Mouse (Mus musculus): Measurements from ENCODE around the gene Cmah. TPM values are rescaled to one million over a fixed set of nuclear protein-coding genes. Genes with fewer than 3 reads are reported as not detected.

Gene Cmah
- polyA plus RNA-seq, 1 experiment from 2014 or later, result 0.22 TPM

DNA sequence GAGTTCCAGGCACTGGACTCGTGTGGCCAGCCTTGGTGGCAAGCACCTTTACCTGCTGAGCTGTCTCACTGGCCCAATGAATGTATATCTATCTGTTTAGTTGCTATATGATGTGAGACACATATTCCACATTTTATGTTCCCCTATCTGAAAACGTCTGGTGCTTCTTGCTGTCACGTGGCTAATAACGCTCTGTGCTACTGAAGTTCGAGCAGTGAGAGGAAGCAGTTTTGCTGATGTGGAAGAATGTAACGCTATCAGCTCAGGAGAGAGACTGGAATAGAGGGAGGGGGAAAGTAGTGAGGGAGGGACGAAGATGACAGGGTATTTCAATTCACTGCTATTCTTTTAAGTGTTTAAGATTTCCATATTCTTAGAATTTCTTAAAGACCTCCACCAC, 136.6 kb downstream of the Cmah start:
- H3K4me2 ChIP-seq, result no peak overlapping the region
- 79% methylated on average over 7 of the region's 7 CpGs for WGBS
- H3K36me3 ChIP-seq, result no peaks in the 10 kb centered on the region
- no peak overlapping the region for H3K9ac ChIP-seq (replicated peaks)
- H3K27ac ChIP-seq (replicated peaks), result no peak overlapping the region
- no peaks in the 10 kb centered on the region for H3K4me1 ChIP-seq
- ATAC-seq (ENCODE audit: low FRiP score), result no peak
- H3K27me3 ChIP-seq (replicated peaks), result no peaks in the 10 kb centered on the region
- no peaks in the 10 kb centered on the region for H3K9me3 ChIP-seq (replicated peaks)
- no peak overlapping the region for H3K4me3 ChIP-seq (replicated peaks)

DNA sequence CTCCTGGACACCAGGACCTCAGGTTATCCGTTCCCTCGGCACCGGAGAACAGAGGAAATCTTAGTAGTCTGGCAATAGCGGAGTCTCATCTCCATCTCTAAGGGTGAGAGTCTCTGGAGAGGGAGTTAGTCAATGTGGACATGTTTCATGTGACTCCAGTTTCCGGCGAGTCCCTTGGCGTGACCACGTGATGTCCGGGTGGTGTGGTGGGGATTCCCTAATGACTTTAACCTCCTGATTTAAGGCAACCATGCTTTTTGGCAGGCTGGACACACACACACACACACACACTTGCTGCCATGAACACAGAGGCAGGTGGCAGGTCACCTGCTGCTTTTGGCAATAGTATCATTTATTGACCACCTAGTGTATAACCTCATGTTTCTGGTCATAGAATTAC, 138.8 kb downstream of the Cmah start:
- no peaks in the 10 kb centered on the region for H3K36me3 ChIP-seq
- no peak overlapping the region for H3K27ac ChIP-seq (replicated peaks)
- no peaks in the 10 kb centered on the region for H3K4me1 ChIP-seq
- no peak overlapping the region for H3K4me3 ChIP-seq (replicated peaks)
- ATAC-seq (ENCODE audit: low FRiP score), result no peak
- H3K9me3 ChIP-seq (replicated peaks), result no peaks in the 10 kb centered on the region
- 95% methylated on average over 9 of the region's 9 CpGs for WGBS
- no peaks in the 10 kb centered on the region for H3K27me3 ChIP-seq (replicated peaks)
- no peak overlapping the region for H3K4me2 ChIP-seq
- no peak overlapping the region for H3K9ac ChIP-seq (replicated peaks)

DNA sequence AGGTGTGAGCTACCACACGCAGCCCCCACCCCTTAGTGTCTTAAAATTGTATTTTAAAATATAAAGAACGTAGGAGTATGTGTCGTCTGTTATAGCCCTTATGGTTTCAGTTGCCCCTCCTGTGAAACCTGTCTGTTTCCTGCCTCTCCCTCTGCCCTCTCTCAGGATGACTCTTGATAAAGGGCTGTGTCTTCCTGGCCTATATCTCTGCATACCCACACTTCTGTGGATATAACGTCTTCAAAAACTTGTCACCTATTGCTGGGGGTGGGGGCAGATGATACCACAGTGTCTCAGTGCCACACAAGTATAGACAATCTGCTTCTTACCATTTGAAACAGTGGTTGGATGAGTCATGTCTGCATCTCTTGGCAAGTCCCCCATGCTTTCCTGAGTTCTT, 140.6 kb downstream of the Cmah start:
- WGBS, result 90% methylated on average over 4 of the region's 4 CpGs
- no peak overlapping the region for H3K9ac ChIP-seq (replicated peaks)

DNA sequence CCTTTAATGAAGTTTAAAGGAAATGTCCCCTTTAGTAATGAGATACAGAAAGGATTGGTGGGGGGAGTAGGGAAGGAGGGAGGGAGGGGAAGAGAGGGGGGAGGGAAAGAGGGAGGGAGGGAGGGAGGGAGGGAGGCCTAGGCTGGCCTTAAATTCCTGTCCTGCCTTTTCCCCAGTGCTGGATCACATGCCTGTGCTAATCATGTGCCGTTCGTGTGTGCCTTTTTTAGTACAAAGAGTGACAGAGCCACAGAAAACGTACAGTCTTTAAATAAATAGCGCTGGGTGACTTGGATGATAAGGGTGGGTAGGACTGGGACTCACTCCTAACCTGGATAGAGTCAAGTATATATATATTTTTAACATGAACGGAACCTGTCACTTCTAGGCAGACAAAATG, 150.4 kb downstream of the Cmah start:
- ATAC-seq (ENCODE audit: low FRiP score), result no peak
- Histone ChIP-seq H3K27ac (replicated peaks) (no peak overlapping the region), H3K4me3 (replicated peaks) (no peak overlapping the region), H3K4me1 (peaks cover 2% of the 10 kb centered on the region; the same call in 1 of the 2 replicates), H3K27me3 (replicated peaks) (no peaks in the 10 kb centered on the region), H3K9ac (replicated peaks) (no peak overlapping the region), H3K36me3 (no peaks in the 10 kb centered on the region), H3K9me3 (replicated peaks) (no peaks in the 10 kb centered on the region), H3K4me2 (no peak overlapping the region)
- WGBS, result 78% methylated on average over 5 of the region's 5 CpGs

More for the DNA sequence above, 140.6 kb downstream of the Cmah start:
- Histone ChIP-seq H3K27me3 (replicated peaks) (no peaks in the 10 kb centered on the region), H3K36me3 (no peaks in the 10 kb centered on the region), H3K27ac (replicated peaks) (no peak overlapping the region), H3K4me2 (no peak overlapping the region), H3K4me3 (replicated peaks) (no peak overlapping the region), H3K9me3 (replicated peaks) (no peaks in the 10 kb centered on the region), H3K4me1 (no peaks in the 10 kb centered on the region)
- no peak for ATAC-seq (ENCODE audit: low FRiP score)

DNA sequence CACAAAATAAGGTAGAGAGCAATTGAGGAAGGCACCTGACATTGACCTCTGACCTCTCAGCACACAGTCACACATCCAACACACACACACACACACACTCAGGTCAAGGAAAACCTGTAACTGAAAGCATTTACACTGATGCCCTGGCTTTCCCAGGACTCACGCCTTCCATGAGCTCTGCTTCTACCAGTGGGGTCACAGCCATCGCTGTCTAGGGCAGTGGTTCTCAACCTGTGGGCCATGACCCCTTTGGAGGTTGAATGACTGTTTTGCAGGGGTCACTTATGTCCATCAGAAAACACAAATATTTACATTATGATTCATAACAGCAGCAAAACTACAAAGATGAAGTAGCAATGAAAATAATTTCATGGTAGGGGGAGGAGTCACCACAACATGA, 152.3 kb downstream of the Cmah start:
- 97% methylated on average over 2 of the region's 2 CpGs for WGBS
- H3K27me3 ChIP-seq (replicated peaks), result no peaks in the 10 kb centered on the region
- no peak overlapping the region for H3K4me3 ChIP-seq (replicated peaks)
- no peak overlapping the region for H3K9ac ChIP-seq (replicated peaks)
- ATAC-seq (ENCODE audit: low FRiP score), result no peak
- no peaks in the 10 kb centered on the region for H3K36me3 ChIP-seq
- no peak overlapping the region for H3K27ac ChIP-seq (replicated peaks)
- H3K9me3 ChIP-seq (replicated peaks), result no peaks in the 10 kb centered on the region
- H3K4me2 ChIP-seq, result no peak overlapping the region
- H3K4me1 ChIP-seq, result peaks cover 2% of the 10 kb centered on the region; the same call in 1 of the 2 replicates

DNA sequence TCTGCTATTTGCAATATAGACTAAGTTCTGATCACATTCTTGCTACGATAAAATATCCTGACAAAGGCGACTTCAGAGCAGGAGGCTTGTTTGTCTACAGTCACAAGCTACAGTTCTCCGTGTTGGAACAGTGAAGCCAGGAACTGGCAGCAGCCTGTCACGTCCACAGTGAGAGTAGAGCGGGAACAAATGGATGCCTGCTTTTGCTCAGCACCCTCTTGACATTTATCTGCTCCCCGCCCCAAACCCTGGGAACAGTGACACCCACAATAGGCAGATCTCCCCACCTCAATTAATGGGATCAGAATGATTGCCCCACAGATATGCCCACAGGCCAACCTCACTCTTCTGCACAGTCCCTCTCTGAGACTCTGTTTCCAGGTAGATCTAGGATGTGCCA, 153.6 kb downstream of the Cmah start:
- Histone ChIP-seq H3K4me1 (peaks cover 2% of the 10 kb centered on the region; the same call in 1 of the 2 replicates), H3K9ac (replicated peaks) (no peak overlapping the region), H3K27ac (replicated peaks) (no peak overlapping the region), H3K36me3 (no peaks in the 10 kb centered on the region), H3K27me3 (replicated peaks) (no peaks in the 10 kb centered on the region), H3K9me3 (replicated peaks) (no peaks in the 10 kb centered on the region), H3K4me2 (no peak overlapping the region), H3K4me3 (replicated peaks) (no peak overlapping the region)
- no peak for ATAC-seq (ENCODE audit: low FRiP score)
- WGBS, result 86% methylated on average over 6 of the region's 6 CpGs

DNA sequence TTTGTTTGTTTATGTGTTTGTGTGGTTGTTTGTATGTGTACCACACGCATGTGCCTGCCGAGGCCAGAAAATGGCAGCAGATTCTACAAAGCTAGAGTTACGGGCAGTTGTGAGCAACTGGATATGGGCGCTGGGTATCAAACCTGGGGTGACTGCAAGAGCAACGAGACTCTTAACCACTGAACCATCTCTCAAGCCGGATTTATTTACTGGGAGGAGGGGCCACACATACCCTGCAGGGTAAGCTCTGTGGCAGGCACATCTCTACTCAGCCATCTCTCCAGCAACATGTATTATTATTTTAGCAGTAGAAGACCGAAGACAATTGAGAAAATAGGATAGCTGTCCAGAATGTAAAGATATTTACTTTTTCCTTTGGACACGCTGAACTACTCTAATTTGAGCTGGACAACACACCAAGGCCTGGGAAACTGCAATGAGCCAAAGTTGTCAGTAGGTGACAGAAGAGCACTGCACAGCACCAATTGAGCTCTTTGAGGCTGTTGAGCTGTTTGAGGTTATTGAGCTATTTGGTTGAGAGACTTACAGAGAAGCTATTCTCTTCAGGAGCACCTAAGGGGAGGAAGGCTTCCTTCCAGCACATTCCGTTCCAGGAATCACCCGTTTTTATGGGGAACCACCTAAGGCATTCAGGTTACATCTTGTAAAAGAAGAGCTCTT, 154.6 kb downstream of the Cmah start:
- Histone ChIP-seq H3K4me2 (peak overlapping the region; percentile 32; the same call in 1 of the 2 replicates), H3K9me3 (replicated peaks) (no peaks in the 10 kb centered on the region), H3K27ac (replicated peaks) (no peak overlapping the region), H3K36me3 (no peaks in the 10 kb centered on the region), H3K4me1 (peaks cover 2% of the 10 kb centered on the region; the same call in 1 of the 2 replicates), H3K27me3 (replicated peaks) (no peaks in the 10 kb centered on the region), H3K9ac (replicated peaks) (no peak overlapping the region), H3K4me3 (replicated peaks) (no peak overlapping the region)
- peak; percentile 91 for ATAC-seq (ENCODE audit: low FRiP score)
- WGBS, result 57% methylated on average over 10 of the region's 10 CpGs

DNA sequence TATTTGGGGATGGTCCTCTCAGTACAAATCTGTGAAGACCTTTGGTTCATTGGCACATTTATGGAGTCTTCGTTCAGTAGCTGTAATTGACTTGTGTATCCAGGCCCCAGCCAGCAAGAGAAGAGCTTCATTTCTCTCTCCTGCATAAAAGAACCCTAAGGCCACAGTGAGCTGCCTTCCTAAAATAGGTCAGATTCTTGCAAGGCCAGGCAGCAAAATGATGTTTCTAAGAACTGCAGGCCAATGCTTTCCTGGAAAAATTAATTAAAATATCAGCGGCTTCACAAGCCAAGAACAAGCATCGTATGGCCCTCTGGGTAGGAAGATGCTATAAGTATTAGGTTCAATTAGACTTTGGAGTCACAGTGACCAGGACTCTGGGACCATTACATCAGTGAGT, 156.5 kb downstream of the Cmah start:
- ATAC-seq (ENCODE audit: low FRiP score), result no peak
- WGBS, result 92% methylated on average over 3 of the region's 3 CpGs
- no peak overlapping the region for H3K27ac ChIP-seq (replicated peaks)
- H3K4me2 ChIP-seq, result no peak overlapping the region
- no peak overlapping the region for H3K9ac ChIP-seq (replicated peaks)
- no peak overlapping the region for H3K4me3 ChIP-seq (replicated peaks)
- no peaks in the 10 kb centered on the region for H3K36me3 ChIP-seq
- no peaks in the 10 kb centered on the region for H3K27me3 ChIP-seq (replicated peaks)
- H3K9me3 ChIP-seq (replicated peaks), result no peaks in the 10 kb centered on the region
- peaks cover 2% of the 10 kb centered on the region; the same call in 1 of the 2 replicates for H3K4me1 ChIP-seq

DNA sequence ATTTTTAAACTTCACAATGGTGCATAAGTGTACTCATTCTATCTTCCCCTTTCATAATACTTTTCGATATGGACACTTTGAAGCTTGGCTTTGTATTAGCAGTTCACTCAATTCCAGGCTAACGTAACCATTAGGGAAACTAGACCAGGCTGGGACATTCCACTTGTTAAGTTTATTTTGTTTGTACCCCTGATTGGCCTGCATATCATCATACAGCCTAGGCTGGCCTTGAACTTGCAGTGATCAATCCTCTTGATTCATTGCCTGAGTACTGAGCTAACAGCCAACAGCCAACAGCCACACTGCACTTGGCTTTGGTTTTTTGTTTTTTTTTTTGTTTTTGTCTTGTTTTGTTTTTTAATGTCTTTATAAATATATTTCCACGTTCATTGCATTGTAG, 157.6 kb downstream of the Cmah start:
- no peak overlapping the region for H3K9ac ChIP-seq (replicated peaks)
- no peak overlapping the region for H3K4me3 ChIP-seq (replicated peaks)
- peaks cover 2% of the 10 kb centered on the region; the same call in 1 of the 2 replicates for H3K4me1 ChIP-seq
- H3K27me3 ChIP-seq (replicated peaks), result no peaks in the 10 kb centered on the region
- no peak overlapping the region for H3K4me2 ChIP-seq
- H3K27ac ChIP-seq (replicated peaks), result no peak overlapping the region
- H3K9me3 ChIP-seq (replicated peaks), result no peaks in the 10 kb centered on the region
- 83% methylated on average over 3 of the region's 3 CpGs for WGBS
- no peak for ATAC-seq (ENCODE audit: low FRiP score)
- H3K36me3 ChIP-seq, result no peaks in the 10 kb centered on the region

DNA sequence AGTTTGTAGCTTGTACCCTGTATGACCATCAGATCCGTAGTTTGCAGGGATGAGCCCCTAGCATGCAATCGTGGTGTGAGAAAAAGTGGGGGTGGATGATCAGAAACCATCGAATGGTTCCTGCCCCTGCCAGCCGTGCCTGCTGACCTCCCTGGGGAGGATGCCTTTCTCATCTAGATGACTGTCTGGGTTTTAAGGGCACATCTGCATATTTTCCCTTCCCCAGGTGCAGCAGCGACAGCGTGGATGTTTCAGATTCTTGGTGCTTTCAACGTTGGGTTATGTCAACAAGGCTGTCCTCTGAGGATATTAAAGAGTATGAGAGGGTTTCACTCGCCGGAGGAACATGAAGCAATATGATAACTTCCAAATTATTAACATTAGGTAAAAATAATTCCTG, 158.8 kb downstream of the Cmah start:
- Histone ChIP-seq H3K9ac (replicated peaks) (no peak overlapping the region), H3K9me3 (replicated peaks) (no peaks in the 10 kb centered on the region), H3K36me3 (no peaks in the 10 kb centered on the region), H3K4me1 (peaks cover 2% of the 10 kb centered on the region; the same call in 1 of the 2 replicates), H3K4me3 (replicated peaks) (no peak overlapping the region), H3K27me3 (replicated peaks) (no peaks in the 10 kb centered on the region), H3K27ac (replicated peaks) (no peak overlapping the region), H3K4me2 (no peak overlapping the region)
- ATAC-seq (ENCODE audit: low FRiP score), result no peak
- 66% methylated on average over 9 of the region's 9 CpGs for WGBS

DNA sequence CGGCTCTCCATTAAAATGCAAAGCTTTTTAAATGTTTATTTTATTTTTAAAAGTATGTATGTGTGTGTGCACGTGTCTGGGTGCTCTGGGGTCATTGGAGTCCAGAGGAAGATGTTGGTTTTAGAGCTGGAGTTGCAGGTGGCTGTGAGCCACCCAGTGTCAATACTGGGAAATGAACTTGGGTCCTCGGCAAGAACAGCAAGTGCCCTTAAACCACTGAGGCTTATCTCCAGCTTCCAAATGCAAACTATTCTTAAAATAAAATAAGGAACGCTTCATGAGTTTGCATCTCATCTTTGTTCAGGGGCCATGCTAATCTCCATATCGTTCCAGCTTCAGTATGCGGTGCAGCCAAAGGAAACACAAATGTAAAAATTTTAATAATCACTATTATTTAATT, 159.2 kb downstream of the Cmah start:
- 82% methylated on average over 6 of the region's 6 CpGs for WGBS
- Histone ChIP-seq H3K9ac (replicated peaks) (no peak overlapping the region), H3K27ac (replicated peaks) (no peak overlapping the region), H3K4me1 (peaks cover 2% of the 10 kb centered on the region; the same call in 1 of the 2 replicates), H3K4me2 (no peak overlapping the region), H3K27me3 (replicated peaks) (no peaks in the 10 kb centered on the region), H3K9me3 (replicated peaks) (no peaks in the 10 kb centered on the region), H3K4me3 (replicated peaks) (no peak overlapping the region), H3K36me3 (no peaks in the 10 kb centered on the region)
- no peak for ATAC-seq (ENCODE audit: low FRiP score)

DNA sequence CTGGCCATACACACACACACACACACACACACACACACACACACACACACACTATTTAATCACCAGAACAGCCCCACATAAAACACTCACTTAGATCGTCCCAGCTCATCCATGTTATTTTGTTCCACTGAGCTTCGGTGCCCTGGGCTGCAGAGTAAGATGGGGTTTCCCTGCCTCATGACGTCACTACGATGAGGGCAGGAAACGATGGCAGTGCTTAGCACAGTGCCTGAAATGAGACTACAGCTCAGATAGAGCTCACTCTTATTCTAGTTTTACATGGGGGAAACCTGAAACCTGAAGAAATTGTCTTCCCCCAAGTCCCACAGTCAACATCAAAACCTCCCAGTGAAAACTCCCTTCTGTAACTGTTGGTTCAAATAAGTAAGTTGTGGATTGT, 159.9 kb downstream of the Cmah start:
- Histone ChIP-seq H3K27me3 (replicated peaks) (no peaks in the 10 kb centered on the region), H3K27ac (replicated peaks) (no peak overlapping the region), H3K4me2 (no peak overlapping the region), H3K9ac (replicated peaks) (no peak overlapping the region), H3K4me3 (replicated peaks) (no peak overlapping the region), H3K4me1 (peaks cover under 1% of the 10 kb centered on the region; the same call in 1 of the 2 replicates), H3K9me3 (replicated peaks) (no peaks in the 10 kb centered on the region), H3K36me3 (no peaks in the 10 kb centered on the region)
- 87% methylated on average over 5 of the region's 5 CpGs for WGBS
- no peak for ATAC-seq (ENCODE audit: low FRiP score)

Measured in neural tube, embryonic 15.5 days (tissue).